Mouse (Mus musculus) embryo, embryonic 9.5 days (tissue): ENCODE measurements around the gene Tada2b.

ENCODE experiments used
- DNase-seq: peaks from one replicate; pipeline ENCODE4 v3.0.0-alpha.2; 2017; ENCODE audit errors: extremely low spot score

Tada2b gene

GRCm38 (mm10) chr5:36446166-36446890, 37.8 kb downstream of the Tada2b start:
- no peak for DNase-seq

- DNase-seq, result no peak
Observed at GRCm38 (mm10) chr5:36445028-36445427, 39.1 kb downstream of the Tada2b start.

- DNase-seq, result no peak
Observed at GRCm38 (mm10) chr5:36444611-36445010, 39.5 kb downstream of the Tada2b start.

GRCm38 (mm10) chr5:36440741-36441140, 43.3 kb downstream of the Tada2b start:
- no peak for DNase-seq

- DNase-seq, result no peak
Observed at GRCm38 (mm10) chr5:36436858-36437257, 47.2 kb downstream of the Tada2b start.

- DNase-seq, result no peak
Observed at GRCm38 (mm10) chr5:36434398-36434967, 49.6 kb downstream of the Tada2b start.

GRCm38 (mm10) chr5:36431711-36432110, 52.4 kb downstream of the Tada2b start:
- DNase-seq, result no peak

- DNase-seq, result no peak
Observed at GRCm38 (mm10) chr5:36429551-36429950, 54.5 kb downstream of the Tada2b start.

GRCm38 (mm10) chr5:36427831-36428230, 56.3 kb downstream of the Tada2b start:
- DNase-seq, result no peak

GRCm38 (mm10) chr5:36426404-36426803, 57.7 kb downstream of the Tada2b start:
- DNase-seq, result no peak

GRCm38 (mm10) chr5:36424676-36425075, 59.4 kb downstream of the Tada2b start:
- no peak for DNase-seq
